Mouse (Mus musculus) intestine, embryonic 15.5 days (tissue): Measurements from ENCODE around the gene Smap1. TPM values are rescaled to one million over a fixed set of nuclear protein-coding genes. Genes with fewer than 3 reads are reported as not detected.
"Not testable (repeated sequence)": the region's sequence is repeated elsewhere in the genome, so short reads cannot be mapped to it uniquely, and the experiment has no call there.

Experiments used
- ATAC-seq: fragments of 200-750 bp; cut with Nextera tagmentation; 2 replicates; pipeline ENCODE4 v1.8.0; 2017; ENCODE audit warnings: moderate TSS enrichment, moderate library complexity
- H3K27ac ChIP-seq: fragments of 300-500 bp; sonication (generic); 2 replicates; pipeline ENCODE4 v1.5.1; 2015; ENCODE audit warnings: mild to moderate bottlenecking, inconsistent platforms
- H3K27me3 ChIP-seq: fragments of 300-500 bp; sonication (generic); replicated peaks from 2 replicates; pipeline ENCODE4 v1.6.1; 2015; ENCODE audit warnings: inconsistent platforms
- H3K36me3 ChIP-seq: fragments of 300-500 bp; sonication (generic); 2 replicates; pipeline ENCODE4 v1.6.1; 2015; ENCODE audit warnings: inconsistent platforms
- H3K4me1 ChIP-seq: fragments of 300-500 bp; sonication (generic); replicated peaks from 2 replicates; pipeline ENCODE4 v1.6.1; 2015; ENCODE audit warnings: inconsistent platforms
- H3K4me2 ChIP-seq: fragments of 300-500 bp; sonication (generic); replicated peaks from 2 replicates; pipeline ENCODE4 v1.6.1; 2015; ENCODE audit warnings: mild to moderate bottlenecking, inconsistent platforms
- H3K4me3 ChIP-seq: fragments of 300-500 bp; sonication (generic); replicated peaks from 2 replicates; pipeline ENCODE4 v1.5.1; 2015; ENCODE audit warnings: inconsistent platforms
- H3K9ac ChIP-seq: fragments of 300-500 bp; sonication (generic); 2 replicates; pipeline ENCODE4 v1.6.1; 2015; ENCODE audit warnings: inconsistent platforms
- H3K9me3 ChIP-seq: fragments of 300-500 bp; sonication (generic); 2 replicates; pipeline ENCODE4 v1.6.1; 2016; ENCODE audit warnings: inconsistent platforms
- WGBS: fragments of 180-500 bp; shearing (Covaris S2); methylation state at CpG from one replicate; pipeline ENCODE4 v1.1.7; 2015; 5-methylcytosine and 5-hydroxymethylcytosine counted together
- polyA plus RNA-seq: library from polyadenylated mRNA; unstranded; fragments of >200 nt; fragmentation: Nextera tagmentation; extraction: Ambion mirVana; gene quantifications from 2 replicates; pipeline ENCODE4 v1.2.1, GENCODE M21; 2015

Smap1 gene
- 41.8 and 43.1 TPM in 2 replicates for polyA plus RNA-seq

DNA sequence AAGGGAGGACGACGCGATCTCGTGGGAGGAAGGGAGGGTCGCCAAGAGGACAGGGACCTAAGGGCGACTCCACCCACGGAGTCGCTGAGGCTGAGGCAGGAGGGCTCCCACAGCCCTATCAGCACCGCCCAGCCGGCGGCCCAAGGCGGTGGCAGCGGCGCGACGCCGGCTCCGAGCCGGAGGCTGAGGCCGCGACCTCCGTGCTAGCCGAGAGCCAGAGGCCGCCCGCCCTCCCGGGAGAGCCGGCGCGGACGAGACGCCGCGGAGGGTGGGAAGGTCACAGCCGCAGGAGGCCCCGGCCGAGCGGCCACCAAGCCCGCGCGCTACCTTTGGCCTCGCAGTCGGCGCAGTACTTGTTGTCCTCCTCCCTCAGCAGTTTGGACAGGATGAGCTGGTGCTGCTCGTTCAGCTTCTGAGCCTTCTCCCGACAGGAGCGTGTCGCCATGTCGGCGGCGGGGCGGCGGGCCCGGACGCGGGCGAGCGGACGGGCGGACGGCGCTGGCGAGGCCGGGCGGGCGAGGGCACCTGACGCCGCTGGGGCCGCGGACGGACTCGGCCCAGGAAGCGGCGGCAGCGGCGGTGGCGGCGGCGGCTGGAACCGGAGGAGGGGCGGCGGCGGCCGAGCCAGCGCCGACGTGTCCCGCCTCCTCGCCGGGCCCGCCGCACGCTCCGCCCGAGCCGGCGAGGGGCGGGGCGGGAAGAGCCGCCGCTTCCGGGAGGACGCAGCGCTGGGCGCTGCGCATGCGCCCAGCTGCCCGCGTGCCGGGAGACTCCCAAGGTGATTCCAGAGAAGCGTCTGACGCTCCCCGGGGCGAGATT lies at the start of gene Smap1:
Gene Smap1, minus strand, starts transcription at position 607 of the 819 bp plus-strand sequence.
- peak within 1 kb of the TSS; percentile 96 for H3K27ac ChIP-seq
- WGBS: under 1% methylated on average over 83 of the region's 113 CpGs
- peak within 1 kb of the TSS; percentile 95 for H3K4me3 ChIP-seq
- H3K36me3 ChIP-seq: no peaks in the 10 kb centered on the region
- H3K27me3 ChIP-seq: no peaks in the 10 kb centered on the region
- peak within 1 kb of the TSS; percentile 81 for H3K4me2 ChIP-seq
- H3K9ac ChIP-seq: peak within 1 kb of the TSS; percentile 91
- H3K9me3 ChIP-seq: no peaks in the 10 kb centered on the region; the same call in 1 of the 2 replicates
- peak; percentile 97 for ATAC-seq
- peaks cover 3% of the 10 kb centered on the region; the same call in 1 of the 2 replicates for H3K4me1 ChIP-seq

DNA sequence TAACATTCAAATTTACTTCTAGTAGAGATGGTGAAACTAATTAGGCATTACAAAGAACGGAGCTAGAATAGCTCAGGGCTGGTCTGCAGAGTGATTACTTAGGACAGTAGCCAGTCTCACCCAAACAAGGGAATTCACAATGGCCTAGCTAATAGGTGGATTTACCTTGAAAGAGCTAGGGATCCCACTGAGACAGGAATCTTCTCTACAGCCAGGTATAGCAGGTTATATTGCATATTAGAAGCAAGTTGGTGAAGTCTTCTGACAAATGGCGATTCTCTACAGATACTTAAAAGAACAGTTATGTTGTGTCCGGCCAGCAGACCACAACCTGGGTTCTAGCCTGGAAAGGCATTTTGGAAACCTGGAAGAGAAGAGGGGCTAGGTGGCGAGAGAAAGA lies 49.0 kb upstream of the Smap1 start:
- not testable (repeated sequence) for H3K36me3 ChIP-seq, H3K4me3 ChIP-seq, H3K4me2 ChIP-seq, ATAC-seq, H3K9me3 ChIP-seq, H3K9ac ChIP-seq, H3K27me3 ChIP-seq, H3K27ac ChIP-seq, H3K4me1 ChIP-seq
- 85% methylated on average over 4 of the region's 4 CpGs for WGBS

DNA sequence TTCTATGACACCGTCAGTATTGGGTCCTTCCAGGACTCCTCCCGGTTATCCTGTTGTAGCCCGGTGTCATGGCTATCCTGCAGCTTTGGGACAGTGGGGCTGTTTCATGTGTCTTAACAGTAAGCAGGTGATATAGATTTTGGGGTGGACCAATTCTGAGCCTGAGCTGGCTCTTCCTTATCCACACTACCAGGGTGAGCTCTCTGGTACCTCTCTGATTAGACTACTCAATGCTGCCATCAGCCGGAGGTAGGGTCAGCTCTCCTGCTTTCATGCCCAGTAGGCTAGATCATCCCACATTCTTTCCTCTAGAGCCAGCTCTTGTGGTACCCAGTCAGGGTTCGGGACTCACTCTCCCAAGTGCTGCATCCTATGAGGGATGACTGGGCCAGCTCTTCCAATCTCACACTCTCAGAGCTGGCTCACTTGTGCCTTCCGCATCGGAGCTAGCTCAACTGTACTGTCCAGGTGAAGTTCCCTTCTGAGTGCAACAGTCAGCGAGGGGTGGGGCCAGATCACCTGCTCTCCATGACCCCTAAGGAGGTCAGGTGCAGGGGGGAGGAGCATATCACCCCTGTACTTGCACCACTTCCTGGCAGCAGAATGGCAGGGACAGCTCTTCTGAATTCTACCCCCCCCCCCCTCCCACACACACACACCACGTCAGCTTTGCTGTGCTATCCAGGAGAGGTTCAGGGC lies 46.1 kb upstream of the Smap1 start:
- no peak for ATAC-seq
- no peaks in the 10 kb centered on the region for H3K27me3 ChIP-seq
- H3K27ac ChIP-seq: no peak overlapping the region
- H3K4me3 ChIP-seq: no peak overlapping the region
- no peaks in the 10 kb centered on the region for H3K9me3 ChIP-seq
- no peak overlapping the region for H3K9ac ChIP-seq
- no peak overlapping the region for H3K4me2 ChIP-seq
- H3K4me1 ChIP-seq: no peaks in the 10 kb centered on the region
- H3K36me3 ChIP-seq: no peaks in the 10 kb centered on the region
- 85% methylated on average over 9 of the region's 9 CpGs for WGBS

DNA sequence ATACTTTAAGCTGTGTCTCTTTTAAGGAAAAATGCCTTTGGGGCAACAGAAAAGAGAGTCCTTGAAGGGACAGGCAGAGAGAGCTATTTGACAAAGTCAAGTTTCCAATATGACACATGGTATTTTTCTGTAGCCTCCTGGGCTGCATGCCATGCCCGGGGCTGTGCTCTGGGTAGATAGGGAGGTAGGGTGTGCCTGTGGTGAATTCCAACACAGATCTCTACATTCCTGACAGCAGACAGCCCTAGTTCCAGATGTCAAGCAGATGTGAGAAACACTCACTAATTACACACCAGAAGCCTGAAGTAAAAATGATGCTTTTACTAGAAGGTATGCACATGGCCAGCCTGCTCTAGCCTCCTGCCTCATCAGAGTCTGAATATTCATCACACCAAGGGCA lies 44.1 kb upstream of the Smap1 start:
- 52% methylated on average over 1 of the region's 1 CpGs for WGBS
- Histone ChIP-seq H3K9ac (no peak overlapping the region), H3K4me2 (no peak overlapping the region), H3K27ac (no peak overlapping the region), H3K27me3 (no peaks in the 10 kb centered on the region), H3K9me3 (no peaks in the 10 kb centered on the region), H3K4me1 (no peaks in the 10 kb centered on the region), H3K36me3 (no peaks in the 10 kb centered on the region), H3K4me3 (no peak overlapping the region)
- no peak for ATAC-seq

DNA sequence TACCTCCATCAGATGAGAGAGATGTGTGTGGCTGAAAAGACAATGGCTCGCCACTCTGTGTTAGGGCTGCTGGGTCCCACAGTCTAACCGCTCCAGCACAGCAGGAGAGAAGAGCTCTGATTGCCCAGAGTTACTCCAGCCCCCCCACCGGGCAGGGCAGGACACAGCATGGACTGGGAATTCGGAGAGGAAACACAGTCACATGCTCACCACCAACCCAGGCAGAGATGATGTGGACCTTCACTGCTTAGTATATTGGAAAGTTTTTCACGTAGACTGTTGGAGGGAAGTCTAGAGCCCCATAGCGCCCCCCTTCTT lies 37.3 kb upstream of the Smap1 start:
- H3K4me3 ChIP-seq: peak overlapping the region; percentile 22
- H3K27ac ChIP-seq: no peak overlapping the region
- peak; percentile 49; the same call in 1 of the 2 replicates for ATAC-seq
- 21% methylated on average over 6 of the region's 6 CpGs for WGBS
- no peaks in the 10 kb centered on the region for H3K4me1 ChIP-seq
- H3K9me3 ChIP-seq: no peaks in the 10 kb centered on the region
- H3K27me3 ChIP-seq: no peaks in the 10 kb centered on the region
- H3K36me3 ChIP-seq: no peaks in the 10 kb centered on the region
- peak overlapping the region; percentile 45 for H3K4me2 ChIP-seq
- H3K9ac ChIP-seq: no peak overlapping the region

DNA sequence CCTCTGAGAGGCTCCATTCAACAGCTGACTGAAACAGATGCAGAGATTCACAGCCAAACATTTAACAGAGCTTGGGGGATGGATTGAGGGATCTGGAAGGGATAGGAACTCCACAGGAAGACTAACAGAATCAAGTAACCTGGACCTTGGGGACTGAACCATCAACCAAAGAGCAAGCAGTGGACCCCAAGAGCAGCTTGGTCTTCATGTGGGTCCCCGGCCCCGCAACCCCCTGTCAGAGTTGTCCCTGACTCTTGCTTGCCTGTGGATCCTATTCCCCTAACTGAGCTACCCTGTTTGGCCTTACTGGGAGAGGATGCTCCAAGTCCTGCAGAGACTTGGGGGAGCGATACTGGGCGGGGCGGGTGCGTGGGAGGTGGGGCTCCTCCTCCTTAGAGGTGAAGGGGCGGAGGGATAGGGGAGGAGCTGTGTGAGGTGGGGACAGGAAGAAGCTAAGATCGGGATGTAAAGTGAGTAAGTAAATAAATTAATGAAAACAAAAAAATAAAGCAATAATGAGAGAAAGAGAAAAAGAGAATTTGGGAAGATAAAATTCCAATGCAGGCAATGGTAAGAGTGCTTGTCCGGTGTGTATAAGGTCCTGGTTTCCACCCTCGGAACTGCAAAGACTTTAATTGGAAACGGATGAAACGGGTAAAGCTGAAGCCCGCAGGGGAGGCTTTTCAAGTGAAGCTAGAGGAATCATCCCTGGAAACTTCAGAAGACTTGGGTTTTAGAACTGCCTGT lies 36.7 kb upstream of the Smap1 start:
- no peaks in the 10 kb centered on the region for H3K27me3 ChIP-seq
- H3K4me2 ChIP-seq: peak overlapping the region; percentile 45
- H3K4me3 ChIP-seq: peak overlapping the region; percentile 22
- WGBS: 10% methylated on average over 13 of the region's 13 CpGs
- H3K9me3 ChIP-seq: no peaks in the 10 kb centered on the region
- peak; percentile 69; the same call in 1 of the 2 replicates for ATAC-seq
- no peaks in the 10 kb centered on the region for H3K36me3 ChIP-seq
- H3K27ac ChIP-seq: no peak overlapping the region
- no peak overlapping the region for H3K9ac ChIP-seq
- H3K4me1 ChIP-seq: no peaks in the 10 kb centered on the region

DNA sequence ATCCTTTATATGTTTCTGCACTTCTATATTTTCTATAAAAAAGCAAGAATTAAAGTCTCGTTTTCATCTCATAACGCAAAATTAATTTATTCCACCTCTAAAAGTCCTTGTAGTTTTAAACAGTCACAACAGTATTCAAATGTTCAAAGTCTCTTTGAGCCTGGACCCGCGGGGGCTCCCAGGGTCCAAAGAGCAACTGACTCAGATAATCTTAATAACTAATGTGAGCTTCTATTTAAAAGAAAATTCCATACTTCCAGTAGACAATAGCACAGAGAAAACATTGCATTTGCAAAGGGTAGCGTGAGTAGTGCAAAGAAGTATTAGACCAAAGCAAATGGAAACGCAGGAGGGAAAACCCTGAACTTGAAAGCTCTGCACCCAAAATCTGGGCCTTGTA lies 36.0 kb upstream of the Smap1 start:
- Histone ChIP-seq H3K4me1 (no peaks in the 10 kb centered on the region), H3K4me3 (no peak overlapping the region), H3K27ac (no peak overlapping the region), H3K27me3 (no peaks in the 10 kb centered on the region), H3K36me3 (no peaks in the 10 kb centered on the region), H3K9ac (no peak overlapping the region), H3K9me3 (no peaks in the 10 kb centered on the region), H3K4me2 (no peak overlapping the region)
- WGBS: 82% methylated on average over 6 of the region's 6 CpGs
- ATAC-seq: no peak

DNA sequence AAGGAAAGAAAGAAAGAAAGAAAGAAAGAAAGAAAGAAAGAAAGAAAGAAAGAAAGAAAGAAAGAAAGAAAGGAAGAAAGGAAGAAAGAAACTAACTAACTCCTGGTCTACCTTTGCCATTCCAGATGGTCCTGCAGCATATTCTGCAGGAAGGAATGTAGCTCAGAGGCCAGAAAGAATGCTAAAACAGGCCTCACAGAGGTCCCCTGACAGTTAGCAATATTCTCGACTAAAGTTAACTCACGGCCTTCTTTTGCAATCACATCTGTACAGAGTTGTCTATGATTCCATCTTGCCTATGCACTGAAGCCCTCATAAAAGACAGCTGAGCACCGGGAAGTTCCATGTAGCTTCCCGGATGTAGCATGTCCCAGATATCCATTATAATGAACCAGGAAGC lies 33.4 kb upstream of the Smap1 start:
- Histone ChIP-seq H3K36me3 (no peaks in the 10 kb centered on the region), H3K27me3 (no peaks in the 10 kb centered on the region), H3K4me1 (no peaks in the 10 kb centered on the region), H3K27ac (no peak overlapping the region), H3K9me3 (no peaks in the 10 kb centered on the region), H3K4me3 (no peak overlapping the region), H3K4me2 (no peak overlapping the region), H3K9ac (no peak overlapping the region)
- no peak for ATAC-seq
- 80% methylated on average over 4 of the region's 4 CpGs for WGBS

DNA sequence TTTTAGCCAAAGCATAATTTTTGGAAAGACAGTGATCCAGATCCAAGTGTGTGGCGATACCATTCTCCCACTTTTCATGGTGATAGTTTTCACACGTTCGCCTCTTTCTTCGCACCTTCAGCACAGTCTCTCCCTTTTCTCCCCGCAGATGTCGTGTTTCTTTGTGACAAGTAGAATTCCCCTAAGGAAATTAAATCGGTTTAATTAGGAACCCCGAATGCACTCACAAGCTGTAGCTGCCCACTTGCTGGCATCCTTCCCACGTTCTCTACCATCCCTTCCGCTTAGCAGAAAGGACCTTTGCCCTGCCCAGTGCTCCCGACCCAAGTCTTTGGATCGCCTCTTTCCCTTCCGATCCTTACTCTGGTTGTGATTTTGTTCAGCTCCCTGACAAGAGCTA lies 31.8 kb upstream of the Smap1 start:
- H3K36me3 ChIP-seq: no peaks in the 10 kb centered on the region
- ATAC-seq: no peak
- H3K27ac ChIP-seq: no peak overlapping the region
- no peaks in the 10 kb centered on the region for H3K4me1 ChIP-seq
- no peaks in the 10 kb centered on the region for H3K27me3 ChIP-seq
- no peak overlapping the region for H3K9ac ChIP-seq
- WGBS: 81% methylated on average over 13 of the region's 13 CpGs
- H3K9me3 ChIP-seq: no peaks in the 10 kb centered on the region
- no peak overlapping the region for H3K4me2 ChIP-seq
- no peak overlapping the region for H3K4me3 ChIP-seq

DNA sequence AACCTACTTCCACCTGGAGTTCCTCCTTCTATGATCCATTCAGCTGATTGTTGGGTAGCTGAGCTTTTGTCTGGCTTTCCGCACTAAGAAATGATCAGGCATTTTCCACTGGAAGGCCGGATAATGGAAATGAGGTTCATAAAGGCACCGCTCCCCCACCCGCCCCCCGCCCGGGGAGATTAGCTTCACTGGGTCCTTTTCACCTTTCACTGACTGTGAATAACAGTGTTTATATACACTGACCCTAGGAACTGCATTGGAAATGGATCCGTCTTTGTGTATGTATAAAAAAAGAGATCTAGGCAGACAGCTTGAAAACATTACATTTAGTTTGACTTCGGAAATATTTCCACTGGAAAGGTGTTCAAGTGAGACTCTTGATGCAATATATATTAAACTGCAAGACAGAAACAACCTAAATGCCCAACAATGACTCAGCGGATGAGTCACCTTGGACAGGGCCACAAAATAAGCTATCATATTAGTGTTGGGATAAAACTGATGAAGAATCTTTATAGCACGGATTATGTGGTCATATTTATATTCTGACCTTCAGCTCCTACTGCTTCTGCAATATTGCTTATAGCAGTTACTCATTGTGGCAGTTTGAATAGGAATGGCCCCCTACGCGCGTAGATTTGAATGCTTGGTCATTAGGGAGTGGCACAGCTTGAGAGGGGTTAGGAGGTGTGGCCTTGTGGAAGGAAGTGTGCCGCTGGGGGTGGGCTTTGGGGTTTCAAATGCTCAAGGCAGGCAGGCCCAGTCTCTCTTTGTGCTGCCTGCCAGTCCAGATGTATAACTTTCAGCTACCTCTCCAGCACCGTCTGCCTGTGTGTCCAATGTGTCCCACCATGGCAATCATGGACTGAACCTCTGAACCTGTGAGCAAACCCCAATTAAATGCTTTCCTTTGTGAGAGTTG lies 26.9 kb upstream of the Smap1 start:
- Histone ChIP-seq H3K4me3 (no peak overlapping the region), H3K4me1 (no peaks in the 10 kb centered on the region), H3K27ac (no peak overlapping the region), H3K9me3 (no peaks in the 10 kb centered on the region), H3K36me3 (no peaks in the 10 kb centered on the region), H3K9ac (no peak overlapping the region), H3K27me3 (no peaks in the 10 kb centered on the region), H3K4me2 (no peak overlapping the region)
- no peak for ATAC-seq
- 69% methylated on average over 15 of the region's 15 CpGs for WGBS

DNA sequence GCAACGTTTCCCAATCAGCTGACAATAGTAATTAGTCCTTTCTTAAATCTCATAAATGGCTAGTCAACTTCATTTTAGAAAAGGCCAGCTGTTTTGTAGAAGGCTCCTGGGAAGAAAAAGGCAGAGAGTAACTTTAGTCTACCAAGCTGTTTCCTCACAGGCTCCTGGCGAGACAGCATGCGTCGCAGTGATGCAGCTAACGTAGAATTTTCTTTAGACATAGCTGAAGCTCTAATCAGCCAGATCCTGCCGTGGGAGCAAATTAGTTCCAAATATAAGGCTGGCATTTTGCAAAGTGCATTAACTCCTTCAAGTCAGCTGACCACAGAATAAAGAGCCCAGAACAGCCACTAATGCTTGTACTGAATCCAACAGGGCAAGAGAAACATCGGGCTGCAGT lies 26.2 kb upstream of the Smap1 start:
- H3K27me3 ChIP-seq: no peaks in the 10 kb centered on the region
- no peak overlapping the region for H3K4me3 ChIP-seq
- no peaks in the 10 kb centered on the region for H3K4me1 ChIP-seq
- no peak overlapping the region for H3K9ac ChIP-seq
- H3K9me3 ChIP-seq: no peaks in the 10 kb centered on the region
- WGBS: 63% methylated on average over 7 of the region's 7 CpGs
- no peak for ATAC-seq
- no peak overlapping the region for H3K4me2 ChIP-seq
- H3K36me3 ChIP-seq: no peaks in the 10 kb centered on the region
- H3K27ac ChIP-seq: no peak overlapping the region
